Mouse (Mus musculus) cerebral cortex, adult 2 months (tissue): ENCODE results near the gene Rhov.

Experiments used
- WGBS: fragments of 180-500 bp; shearing (Covaris S2); methylation state at CpG from one replicate; pipeline ENCODE4 v1.1.7; 2018; 5-methylcytosine and 5-hydroxymethylcytosine counted together

The Rhov gene

DNA sequence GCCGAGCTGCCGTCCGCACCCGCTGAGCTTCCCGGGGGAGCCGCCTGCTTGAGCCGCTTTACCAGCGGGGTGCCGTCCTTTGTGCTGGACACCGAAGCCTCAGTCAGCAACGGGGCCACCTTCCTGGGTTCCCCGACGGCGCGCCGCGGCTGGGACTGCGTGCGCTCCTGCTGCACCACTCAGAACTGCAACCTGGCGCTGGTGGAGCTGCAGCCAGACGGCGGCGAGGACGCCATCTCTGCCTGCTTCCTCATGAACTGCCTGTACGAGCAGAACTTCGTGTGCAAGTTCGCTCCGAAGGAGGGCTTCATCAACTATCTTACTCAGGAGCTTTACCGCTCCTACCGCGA lies 33.2 kb downstream of the Rhov start:
- WGBS = 6% methylated on average over 31 of the region's 31 CpGs

DNA sequence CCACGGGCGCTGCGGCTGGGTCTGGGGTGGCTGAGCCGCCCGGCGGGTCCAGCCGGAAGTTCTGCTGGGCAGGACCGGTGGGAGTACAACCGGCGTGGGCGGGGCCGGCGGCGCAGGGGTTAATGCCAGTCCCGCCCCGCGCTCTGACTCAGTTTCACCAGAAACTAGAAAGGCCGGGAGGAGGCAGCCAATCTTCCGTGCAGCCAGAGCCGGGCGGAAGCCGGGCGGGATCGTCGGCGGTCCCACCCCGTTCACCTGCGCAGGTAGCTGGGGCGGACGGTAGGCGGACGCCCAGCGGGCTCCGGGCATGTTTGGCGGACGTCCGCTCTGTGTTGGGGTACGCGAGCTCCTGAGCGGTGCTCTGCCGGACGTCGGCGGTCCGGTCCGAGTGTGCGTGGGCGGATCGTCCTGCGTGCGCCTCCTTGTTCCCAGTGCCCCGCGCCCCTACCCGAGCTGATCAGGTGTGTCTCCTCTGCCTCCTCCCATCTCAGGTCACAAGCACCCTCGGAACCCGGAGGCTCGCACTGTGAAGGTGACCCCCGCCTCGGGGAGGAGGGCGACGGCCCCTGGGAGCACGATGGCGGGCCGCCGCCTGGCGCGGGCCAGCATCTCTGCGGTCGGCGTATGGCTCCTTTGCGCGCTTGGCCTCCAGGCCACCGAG lies 33.7 kb downstream of the Rhov start, which contains the start of gene Spint1:
Gene Spint1, plus strand, starts transcription at position 153 of the 661 bp plus-strand sequence.
- 2% methylated on average over 73 of the region's 73 CpGs for WGBS

DNA sequence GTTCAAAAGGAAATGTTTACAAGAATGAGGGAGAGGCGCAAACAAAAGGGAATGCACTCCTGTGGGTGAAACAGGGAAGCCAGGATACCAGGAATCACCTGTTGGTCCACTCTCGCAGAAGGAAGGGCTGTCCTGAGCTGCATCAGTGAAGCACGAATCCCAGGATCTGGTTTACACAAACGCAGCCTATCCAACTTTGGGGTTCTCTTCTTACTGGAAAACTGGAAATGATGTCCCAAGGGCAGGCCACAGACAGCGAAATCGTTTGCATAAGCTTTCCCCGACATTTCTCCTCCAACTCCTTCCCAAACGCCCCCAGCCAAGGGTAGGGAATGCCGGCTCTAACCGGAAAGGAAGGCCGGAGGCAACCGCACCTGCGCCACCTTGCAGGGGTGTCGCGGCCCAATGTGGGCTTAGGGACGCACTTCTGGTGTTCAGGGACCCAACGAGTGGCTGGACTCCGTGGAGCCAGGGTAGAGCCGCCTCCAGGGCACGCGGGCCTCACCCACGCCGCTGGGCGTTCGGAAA lies 34.3 kb downstream of the Rhov start:
- WGBS = 30% methylated on average over 25 of the region's 25 CpGs

DNA sequence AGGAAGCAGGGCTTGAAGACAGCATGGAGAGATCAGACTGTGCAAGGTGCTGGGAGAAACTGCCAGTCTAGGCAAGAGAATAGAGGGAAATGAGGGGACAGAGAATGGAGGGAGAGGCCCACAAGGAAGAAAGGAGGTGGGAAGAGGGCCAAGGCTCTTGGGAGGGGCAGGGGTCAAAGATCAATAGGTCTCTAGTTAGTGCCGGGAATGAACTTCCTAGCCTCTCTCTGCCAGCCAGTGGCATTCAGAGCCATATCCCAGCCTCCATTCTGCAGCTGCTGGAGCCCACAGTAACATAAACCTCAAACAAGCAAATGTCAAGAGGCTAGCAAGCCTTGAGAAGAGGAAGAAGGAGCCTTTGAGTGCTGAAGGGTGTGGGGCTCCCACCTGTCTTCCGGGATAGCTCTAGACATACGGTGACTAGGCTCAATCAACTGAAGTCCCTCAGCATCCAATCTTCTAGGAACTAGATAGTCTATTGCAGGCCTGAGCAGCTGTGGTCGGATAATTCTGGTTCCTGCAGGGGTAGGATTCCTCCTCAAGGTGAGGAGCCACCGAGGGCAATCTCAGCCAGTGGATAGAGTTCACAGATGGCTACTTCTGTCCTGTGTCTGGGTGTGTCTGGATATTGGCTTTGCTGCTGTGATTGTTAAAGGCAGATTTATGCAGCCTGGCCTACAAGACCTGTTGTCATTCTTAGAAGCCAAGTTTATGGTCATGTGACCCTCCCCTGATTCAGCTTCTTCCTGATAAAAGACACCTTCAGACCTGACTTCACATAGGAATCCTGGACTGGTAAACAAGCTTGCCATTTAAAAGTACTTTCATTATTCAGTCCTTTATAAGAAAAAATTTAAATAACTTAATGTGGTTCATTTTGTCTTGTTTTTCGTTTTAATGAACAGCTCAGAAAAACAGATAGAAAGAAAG lies 41.0 kb downstream of the Rhov start, which contains the start of gene Ppp1r14d:
Gene Ppp1r14d, minus strand, starts transcription at position 132 of the 930 bp plus-strand sequence.
- WGBS = 83% methylated on average over 6 of the region's 6 CpGs
